In genomic region chr6:43435987-43436541, GRCm38 (mm10) we compare ENCODE assay signal across 13 mouse cellular contexts.
DNase-seq lines count a peak whose midpoint lies in the region; ATAC-seq and TF ChIP-seq lines count a peak whose summit lies in the region.
"Had no signal": no experiment of that assay in that cellular context is flagged by ENCODE, and none has a peak within 500 bp of the region (broad histone marks: within the 10 kb centered on the region; RNA-seq: fewer than 3 reads in every experiment).

No protein-coding gene starts in this region.

- 57% methylated on average over 2 of the region's 2 CpGs for WGBS in hindbrain, embryonic 16.5 days
- WGBS in hindbrain, embryonic 12.5 days, result 86% methylated on average over 2 of the region's 2 CpGs
- 80% methylated on average over 2 of the region's 2 CpGs for WGBS in neural tube, embryonic 14.5 days
- 69% methylated on average over 2 of the region's 2 CpGs for WGBS in neural tube, embryonic 15.5 days
- WGBS in midbrain, postnatal 0 days, result 59% methylated on average over 2 of the region's 2 CpGs

- H3K27ac ChIP-seq in hindbrain, embryonic 16.5 days (ENCODE audit: low read depth, low read length), result no peak overlapping the region
- H3K27ac ChIP-seq in hindbrain, embryonic 12.5 days, result no peak overlapping the region
- H3K27ac ChIP-seq in neural tube, embryonic 14.5 days (ENCODE audit: low read depth, low read length), result no peak overlapping the region
- H3K27ac ChIP-seq in neural tube, embryonic 15.5 days (replicated peaks), result no peak overlapping the region
- no peak overlapping the region for H3K27ac ChIP-seq in midbrain, postnatal 0 days (ENCODE audit: low read depth, low read length)
- H3K27ac ChIP-seq: kidney, embryonic 15.5 days had no signal

- H3K27me3 ChIP-seq in hindbrain, embryonic 16.5 days (replicated peaks; ENCODE audit: control insufficient read depth, insufficient read depth, low read length), result no peaks in the 10 kb centered on the region
- no peaks in the 10 kb centered on the region for H3K27me3 ChIP-seq in hindbrain, embryonic 12.5 days
- no peaks in the 10 kb centered on the region for H3K27me3 ChIP-seq in neural tube, embryonic 14.5 days (ENCODE audit: control insufficient read depth, insufficient read depth, low read length)
- no peaks in the 10 kb centered on the region for H3K27me3 ChIP-seq in neural tube, embryonic 15.5 days (replicated peaks)
- H3K27me3 ChIP-seq in midbrain, postnatal 0 days (ENCODE audit: insufficient read depth, low read length), result no peaks in the 10 kb centered on the region
- H3K27me3 ChIP-seq: kidney, embryonic 15.5 days had no signal

- no peaks in the 10 kb centered on the region; the same call in 1 of the 2 replicates for H3K4me1 ChIP-seq in hindbrain, embryonic 16.5 days (ENCODE audit: control insufficient read depth, insufficient read depth, low read depth, low read length)
- H3K4me1 ChIP-seq in hindbrain, embryonic 12.5 days, result no peaks in the 10 kb centered on the region
- H3K4me1 ChIP-seq in neural tube, embryonic 14.5 days (ENCODE audit: control insufficient read depth, insufficient read depth, low read length), result no peaks in the 10 kb centered on the region
- H3K4me1 ChIP-seq in neural tube, embryonic 15.5 days, result 0 out of 2 replicates have a peak, but pooled peaks cover 4% of the 10 kb centered on the region
- H3K4me1 ChIP-seq in midbrain, postnatal 0 days (ENCODE audit: insufficient read depth, low read length), result no peaks in the 10 kb centered on the region
- H3K4me1 ChIP-seq: kidney, embryonic 15.5 days had no signal

- no peak overlapping the region for H3K4me2 ChIP-seq in hindbrain, embryonic 16.5 days (ENCODE audit: low read length)
- no peak overlapping the region for H3K4me2 ChIP-seq in hindbrain, embryonic 12.5 days (replicated peaks)
- no peak overlapping the region for H3K4me2 ChIP-seq in neural tube, embryonic 14.5 days (ENCODE audit: low read depth, low read length)
- no peak overlapping the region for H3K4me2 ChIP-seq in neural tube, embryonic 15.5 days
- H3K4me2 ChIP-seq in midbrain, postnatal 0 days (ENCODE audit: low read depth, low read length, poor library complexity, severe bottlenecking), result no peak overlapping the region
- H3K4me2 ChIP-seq: kidney, embryonic 15.5 days had no signal

- H3K36me3 ChIP-seq in hindbrain, embryonic 16.5 days (ENCODE audit: control insufficient read depth, insufficient read depth, low read length), result no peaks in the 10 kb centered on the region
- H3K36me3 ChIP-seq in hindbrain, embryonic 12.5 days, result no peaks in the 10 kb centered on the region
- H3K36me3 ChIP-seq in neural tube, embryonic 14.5 days (ENCODE audit: control insufficient read depth, insufficient read depth, low read length), result no peaks in the 10 kb centered on the region
- no peaks in the 10 kb centered on the region for H3K36me3 ChIP-seq in neural tube, embryonic 15.5 days
- H3K36me3 ChIP-seq in midbrain, postnatal 0 days (ENCODE audit: insufficient read depth, low read length), result no peaks in the 10 kb centered on the region
- H3K36me3 ChIP-seq: kidney, embryonic 15.5 days had no signal

- no peak overlapping the region for H3K4me3 ChIP-seq in hindbrain, embryonic 16.5 days (ENCODE audit: low read length)
- H3K4me3 ChIP-seq in hindbrain, embryonic 12.5 days, result no peak overlapping the region
- H3K4me3 ChIP-seq in neural tube, embryonic 14.5 days (ENCODE audit: low read depth, low read length), result no peak overlapping the region
- no peak overlapping the region for H3K4me3 ChIP-seq in neural tube, embryonic 15.5 days (replicated peaks)
- H3K4me3 ChIP-seq in midbrain, postnatal 0 days (ENCODE audit: low read depth, low read length), result no peak overlapping the region
- H3K4me3 ChIP-seq: kidney, embryonic 15.5 days had no signal

- no peak overlapping the region for H3K9ac ChIP-seq in hindbrain, embryonic 16.5 days (ENCODE audit: low read depth, low read length)
- H3K9ac ChIP-seq in hindbrain, embryonic 12.5 days, result no peak overlapping the region
- H3K9ac ChIP-seq in neural tube, embryonic 14.5 days (replicated peaks; ENCODE audit: low read depth, low read length), result no peak overlapping the region
- H3K9ac ChIP-seq in neural tube, embryonic 15.5 days (replicated peaks), result no peak overlapping the region
- H3K9ac ChIP-seq in midbrain, postnatal 0 days (replicated peaks; ENCODE audit: low read length, poor library complexity, severe bottlenecking), result no peak overlapping the region
- H3K9ac ChIP-seq: kidney, embryonic 15.5 days had no signal

- peak; percentile 88 for ATAC-seq in hindbrain, embryonic 16.5 days
- ATAC-seq in hindbrain, embryonic 12.5 days (ENCODE audit: low FRiP score), result no peak
- ATAC-seq in neural tube, embryonic 14.5 days (ENCODE audit: low read depth), result peak; percentile 56; the same call in 1 of the 2 replicates
- ATAC-seq in neural tube, embryonic 15.5 days (ENCODE audit: low FRiP score), result no peak
- ATAC-seq in midbrain, postnatal 0 days (ENCODE audit: low FRiP score), result no peak
- ATAC-seq: activated CD4-positive, CD25-positive, alpha-beta regulatory T cell, adult 4 months; CD4-positive, CD25-positive, alpha-beta regulatory T cell, adult 4 months had no signal

- H3K9me3 ChIP-seq in hindbrain, embryonic 16.5 days (ENCODE audit: control insufficient read depth, low read length), result no peaks in the 10 kb centered on the region
- no peaks in the 10 kb centered on the region for H3K9me3 ChIP-seq in hindbrain, embryonic 12.5 days (replicated peaks)
- no peaks in the 10 kb centered on the region for H3K9me3 ChIP-seq in neural tube, embryonic 14.5 days (ENCODE audit: control insufficient read depth, low read length)
- H3K9me3 ChIP-seq in neural tube, embryonic 15.5 days (replicated peaks), result no peaks in the 10 kb centered on the region
- no peaks in the 10 kb centered on the region for H3K9me3 ChIP-seq in midbrain, postnatal 0 days (ENCODE audit: low read length)
- H3K9me3 ChIP-seq: kidney, embryonic 15.5 days had no signal

- TF ChIP-seq CTCF in midbrain, postnatal 0 days (IDR thresholded peaks at IDR 0.05), result no peak

- DNase-seq in cerebellum, adult 9-10 months, result peak; percentile 59
- DNase-seq in midbrain, postnatal 0 days (ENCODE audit: low spot score), result peak; percentile 84
- DNase-seq in ovary, postnatal 36 days (ENCODE audit: low spot score), result no peak
- DNase-seq: heart, adult 18-20 months; lung, postnatal 4 days; thymus, adult 2 months had no signal

Comparison
In these comparisons a context has a peak if more than half of its experiments do, and no peak if none do; other contexts are left out.
1. ATAC-seq: peak in hindbrain, embryonic 16.5 days (single experiment) and neural tube, embryonic 14.5 days (single experiment); none in hindbrain, embryonic 12.5 days (single experiment), neural tube, embryonic 15.5 days (single experiment) and midbrain, postnatal 0 days (single experiment).